Mouse (Mus musculus): ENCODE measurements around the gene Zfp280c.
A peak's percentile ranks its signal among the peaks of the same experiment; 100 is the strongest.

DNA sequence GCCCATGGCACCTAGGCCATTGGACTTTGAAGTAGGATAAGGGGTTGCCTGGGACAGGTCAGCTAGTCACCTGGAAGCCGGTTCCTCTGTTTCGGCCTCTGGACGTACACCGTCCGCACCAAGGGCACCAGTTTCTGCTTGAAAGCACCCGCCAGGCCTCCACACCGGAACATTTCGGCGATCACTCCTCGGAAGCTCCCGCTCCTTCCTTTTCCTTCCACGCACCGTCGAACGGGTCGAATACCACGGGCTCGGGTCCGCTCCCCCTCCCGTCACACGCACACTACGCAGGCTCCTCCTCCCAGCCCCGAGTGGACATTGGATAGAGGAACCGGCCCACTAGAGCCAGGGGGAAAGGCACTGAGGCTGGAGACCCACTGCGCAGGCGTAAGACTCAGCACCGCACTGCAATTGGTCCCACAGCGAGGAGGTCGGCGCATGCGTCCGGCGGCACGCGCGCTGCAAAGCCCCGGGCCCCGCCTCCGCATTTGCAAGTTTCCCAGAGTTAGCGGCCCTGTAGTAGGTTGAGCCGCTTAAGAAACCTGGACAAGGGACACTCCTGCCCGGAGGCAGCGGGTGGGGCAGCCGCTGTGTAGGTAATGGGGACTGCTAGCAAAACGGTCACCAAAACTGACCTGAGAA, 81.0 kb downstream of the Zfp280c start, which contains the start of gene Aifm1:
- no peak for TF ChIP-seq MAX (IDR thresholded peaks at IDR 0.05; ENCODE audit: low read depth)
- TF ChIP-seq POLR2AphosphoS2 (IDR thresholded peaks at IDR 0.05; ENCODE audit: insufficient read length, low read depth), result peak; percentile 80
- peak; percentile 64 for TF ChIP-seq POLR2A (IDR thresholded peaks at IDR 0.05; ENCODE audit: insufficient read length, low read depth)
- TF ChIP-seq TCF12 (IDR thresholded peaks at IDR 0.05; ENCODE audit: insufficient read depth, poor library complexity, severe bottlenecking), result no peak
- TF ChIP-seq USF1 (IDR thresholded peaks at IDR 0.05; ENCODE audit: low read depth), result no peak
- no peak for TF ChIP-seq MYOD1 (IDR thresholded peaks at IDR 0.05; ENCODE audit: control insufficient read depth in 1 of 3, insufficient read length in 2 of 3, low read depth in 2 of 3)
- TF ChIP-seq E2F4 (IDR thresholded peaks at IDR 0.05; ENCODE audit: insufficient read depth), result no peak
- TF ChIP-seq CEBPB (IDR thresholded peaks at IDR 0.05; ENCODE audit: insufficient read depth, poor library complexity, severe bottlenecking), result no peak
- no peak for TF ChIP-seq TCF3 (IDR thresholded peaks at IDR 0.05; ENCODE audit: insufficient read length, low read depth)

Data from myocyte (in vitro differentiated cells).